Mouse (Mus musculus): ENCODE data around the gene Tpcn2. TPM values are rescaled to one million over a fixed set of nuclear protein-coding genes. Genes with fewer than 3 reads are reported as not detected.

The Tpcn2 gene
- polyA plus RNA-seq, 1 experiment from 2014 or later: 0.95 TPM

GRCm38 (mm10) chr7:145206056-145206610, 77.7 kb downstream of the Tpcn2 start:
- H3K27ac ChIP-seq (ENCODE audit: low read depth, low read length): peak overlapping the region; percentile 84
- H3K27me3 ChIP-seq (ENCODE audit: control insufficient read depth, insufficient read depth, low read length): no peaks in the 10 kb centered on the region
- WGBS: under 1% methylated on average over 34 of the region's 34 CpGs
- no peak overlapping the region for H3K4me3 ChIP-seq (ENCODE audit: low read depth, low read length)
- peak overlapping the region; percentile 38 for H3K4me2 ChIP-seq (ENCODE audit: low read depth, low read length)
- H3K4me1 ChIP-seq (ENCODE audit: control insufficient read depth, insufficient read depth, low read length): peaks cover 13% of the 10 kb centered on the region
- H3K36me3 ChIP-seq (ENCODE audit: control insufficient read depth, insufficient read depth, low read length): no peaks in the 10 kb centered on the region
- peak; percentile 93 for ATAC-seq (ENCODE audit: low read depth)
- H3K9me3 ChIP-seq (ENCODE audit: control insufficient read depth, low read length): no peaks in the 10 kb centered on the region
- peak overlapping the region; percentile 55 for H3K9ac ChIP-seq (replicated peaks; ENCODE audit: low read depth, low read length)

GRCm38 (mm10) chr7:145205363-145205902, 78.4 kb downstream of the Tpcn2 start:
- Histone ChIP-seq H3K4me2 (ENCODE audit: low read depth, low read length) (no peak overlapping the region), H3K4me3 (ENCODE audit: low read depth, low read length) (no peak overlapping the region), H3K4me1 (ENCODE audit: control insufficient read depth, insufficient read depth, low read length) (peaks cover 13% of the 10 kb centered on the region), H3K27me3 (ENCODE audit: control insufficient read depth, insufficient read depth, low read length) (no peaks in the 10 kb centered on the region), H3K36me3 (ENCODE audit: control insufficient read depth, insufficient read depth, low read length) (no peaks in the 10 kb centered on the region), H3K9me3 (ENCODE audit: control insufficient read depth, low read length) (no peaks in the 10 kb centered on the region), H3K27ac (ENCODE audit: low read depth, low read length) (peak overlapping the region; percentile 84), H3K9ac (replicated peaks; ENCODE audit: low read depth, low read length) (no peak overlapping the region)
- no peak for ATAC-seq (ENCODE audit: low read depth)
- 80% methylated on average over 4 of the region's 4 CpGs for WGBS

GRCm38 (mm10) chr7:145199711-145200110, 84.1 kb downstream of the Tpcn2 start:
- Histone ChIP-seq H3K4me1 (ENCODE audit: control insufficient read depth, insufficient read depth, low read length) (no peaks in the 10 kb centered on the region), H3K36me3 (ENCODE audit: control insufficient read depth, insufficient read depth, low read length) (no peaks in the 10 kb centered on the region), H3K4me3 (ENCODE audit: low read depth, low read length) (no peak overlapping the region), H3K9me3 (ENCODE audit: control insufficient read depth, low read length) (no peaks in the 10 kb centered on the region), H3K27me3 (ENCODE audit: control insufficient read depth, insufficient read depth, low read length) (no peaks in the 10 kb centered on the region), H3K4me2 (ENCODE audit: low read depth, low read length) (no peak overlapping the region), H3K27ac (ENCODE audit: low read depth, low read length) (no peak overlapping the region), H3K9ac (replicated peaks; ENCODE audit: low read depth, low read length) (no peak overlapping the region)
- 67% methylated on average over 2 of the region's 2 CpGs for WGBS
- no peak for ATAC-seq (ENCODE audit: low read depth)

- H3K27me3 ChIP-seq (ENCODE audit: control insufficient read depth, insufficient read depth, low read length): no peaks in the 10 kb centered on the region
- H3K9me3 ChIP-seq (ENCODE audit: control insufficient read depth, low read length): no peaks in the 10 kb centered on the region
- H3K36me3 ChIP-seq (ENCODE audit: control insufficient read depth, insufficient read depth, low read length): no peaks in the 10 kb centered on the region
- H3K27ac ChIP-seq (ENCODE audit: low read depth, low read length): no peak overlapping the region
- no peak overlapping the region for H3K4me2 ChIP-seq (ENCODE audit: low read depth, low read length)
- H3K9ac ChIP-seq (replicated peaks; ENCODE audit: low read depth, low read length): no peak overlapping the region
- peaks cover 6% of the 10 kb centered on the region; the same call in 1 of the 2 replicates for H3K4me1 ChIP-seq (ENCODE audit: control insufficient read depth, insufficient read depth, low read length)
- no peak overlapping the region for H3K4me3 ChIP-seq (ENCODE audit: low read depth, low read length)
- ATAC-seq (ENCODE audit: low read depth): no peak
- WGBS: 67% methylated on average over 4 of the region's 4 CpGs
Observed at GRCm38 (mm10) chr7:145198223-145198714, 85.5 kb downstream of the Tpcn2 start.

- Histone ChIP-seq H3K27ac (ENCODE audit: low read depth, low read length) (no peak overlapping the region), H3K27me3 (ENCODE audit: control insufficient read depth, insufficient read depth, low read length) (no peaks in the 10 kb centered on the region), H3K4me3 (ENCODE audit: low read depth, low read length) (no peak overlapping the region), H3K9ac (replicated peaks; ENCODE audit: low read depth, low read length) (no peak overlapping the region), H3K36me3 (ENCODE audit: control insufficient read depth, insufficient read depth, low read length) (no peaks in the 10 kb centered on the region), H3K4me2 (ENCODE audit: low read depth, low read length) (no peak overlapping the region), H3K4me1 (ENCODE audit: control insufficient read depth, insufficient read depth, low read length) (peaks cover 6% of the 10 kb centered on the region; the same call in 1 of the 2 replicates), H3K9me3 (ENCODE audit: control insufficient read depth, low read length) (no peaks in the 10 kb centered on the region)
- WGBS: 41% methylated on average over 3 of the region's 3 CpGs
- ATAC-seq (ENCODE audit: low read depth): no peak
Observed at GRCm38 (mm10) chr7:145197711-145198110, 86.1 kb downstream of the Tpcn2 start.

- WGBS: 88% methylated on average over 3 of the region's 3 CpGs
- Histone ChIP-seq H3K9ac (replicated peaks; ENCODE audit: low read depth, low read length) (no peak overlapping the region), H3K27ac (ENCODE audit: low read depth, low read length) (no peak overlapping the region), H3K4me3 (ENCODE audit: low read depth, low read length) (no peak overlapping the region), H3K27me3 (ENCODE audit: control insufficient read depth, insufficient read depth, low read length) (no peaks in the 10 kb centered on the region), H3K9me3 (ENCODE audit: control insufficient read depth, low read length) (no peaks in the 10 kb centered on the region), H3K4me2 (ENCODE audit: low read depth, low read length) (no peak overlapping the region), H3K36me3 (ENCODE audit: control insufficient read depth, insufficient read depth, low read length) (no peaks in the 10 kb centered on the region), H3K4me1 (ENCODE audit: control insufficient read depth, insufficient read depth, low read length) (peaks cover 6% of the 10 kb centered on the region; the same call in 1 of the 2 replicates)
- no peak for ATAC-seq (ENCODE audit: low read depth)
Observed at GRCm38 (mm10) chr7:145197042-145197441, 86.8 kb downstream of the Tpcn2 start.

GRCm38 (mm10) chr7:145196340-145196739, 87.5 kb downstream of the Tpcn2 start:
- Histone ChIP-seq H3K4me3 (ENCODE audit: low read depth, low read length) (no peak overlapping the region), H3K27me3 (ENCODE audit: control insufficient read depth, insufficient read depth, low read length) (no peaks in the 10 kb centered on the region), H3K4me1 (ENCODE audit: control insufficient read depth, insufficient read depth, low read length) (peaks cover 6% of the 10 kb centered on the region; the same call in 1 of the 2 replicates), H3K27ac (ENCODE audit: low read depth, low read length) (no peak overlapping the region), H3K36me3 (ENCODE audit: control insufficient read depth, insufficient read depth, low read length) (no peaks in the 10 kb centered on the region), H3K4me2 (ENCODE audit: low read depth, low read length) (no peak overlapping the region), H3K9me3 (ENCODE audit: control insufficient read depth, low read length) (no peaks in the 10 kb centered on the region), H3K9ac (replicated peaks; ENCODE audit: low read depth, low read length) (no peak overlapping the region)
- 86% methylated on average over 6 of the region's 6 CpGs for WGBS
- no peak for ATAC-seq (ENCODE audit: low read depth)

- no peak overlapping the region for H3K4me2 ChIP-seq (ENCODE audit: low read depth, low read length)
- no peak overlapping the region for H3K27ac ChIP-seq (ENCODE audit: low read depth, low read length)
- ATAC-seq (ENCODE audit: low read depth): no peak
Observed at GRCm38 (mm10) chr7:145195186-145195927, 88.5 kb downstream of the Tpcn2 start.

More at GRCm38 (mm10) chr7:145195186-145195927, 88.5 kb downstream of the Tpcn2 start:
- Histone ChIP-seq H3K4me3 (ENCODE audit: low read depth, low read length) (no peak overlapping the region), H3K9ac (replicated peaks; ENCODE audit: low read depth, low read length) (no peak overlapping the region), H3K9me3 (ENCODE audit: control insufficient read depth, low read length) (no peaks in the 10 kb centered on the region), H3K4me1 (ENCODE audit: control insufficient read depth, insufficient read depth, low read length) (peaks cover 6% of the 10 kb centered on the region; the same call in 1 of the 2 replicates), H3K27me3 (ENCODE audit: control insufficient read depth, insufficient read depth, low read length) (no peaks in the 10 kb centered on the region), H3K36me3 (ENCODE audit: control insufficient read depth, insufficient read depth, low read length) (no peaks in the 10 kb centered on the region)
- whole genome bisulfite sequencing: 52% methylated on average over 5 of the region's 5 CpGs
